Mouse (Mus musculus): ENCODE measurements around the gene Carhsp1.

GRCm38 (mm10) chr16:8655599-8655998 lies 16.4 kb downstream of the Carhsp1 start:
- TF ChIP-seq CTCF (conservative IDR thresholded peaks at IDR 0.05; ENCODE audit: low read length) (no peak), POU5F1 (IDR thresholded peaks at IDR 0.05; ENCODE audit: borderline replicate concordance, low read length) (no peak), NANOG (IDR thresholded peaks at IDR 0.05; ENCODE audit: borderline replicate concordance, low read length) (no peak)
